Mouse (Mus musculus): ENCODE data around the gene Tmem132d. TPM values are rescaled to one million over a fixed set of nuclear protein-coding genes. Genes with fewer than 3 reads are reported as not detected.

Gene Tmem132d
- polyA plus RNA-seq, 1 experiment, result 5.8 TPM

DNA sequence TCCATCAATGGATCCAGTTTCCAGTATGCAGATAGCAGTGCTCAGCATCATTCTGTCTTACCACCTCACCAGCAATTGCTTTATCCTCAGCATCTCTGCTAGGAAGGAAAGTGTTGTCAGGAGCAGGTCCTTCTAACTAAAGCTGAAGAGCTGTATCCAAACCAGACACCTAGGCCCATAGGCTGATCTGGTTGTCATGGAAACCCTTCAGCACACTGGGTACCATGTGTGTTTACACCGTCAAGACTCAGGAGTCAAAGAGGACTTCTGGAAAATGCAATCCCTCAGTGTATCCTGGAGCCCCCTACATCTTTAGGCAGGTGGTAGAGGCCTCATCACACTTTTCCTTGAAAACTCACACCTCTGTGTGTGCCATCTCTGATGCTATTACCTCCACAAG, 513.7 kb downstream of the Tmem132d start:
- DNase-seq (ENCODE audit: low read depth), result peak; percentile 48
- TF ChIP-seq CTCF (IDR thresholded peaks at IDR 0.05; ENCODE audit: borderline replicate concordance, extremely low read depth, insufficient read depth, insufficient read length) (no peak), POLR2A (IDR thresholded peaks at IDR 0.05; ENCODE audit: borderline replicate concordance, extremely low read depth, insufficient read depth, insufficient read length, poor library complexity, severe bottlenecking) (no peak)

DNA sequence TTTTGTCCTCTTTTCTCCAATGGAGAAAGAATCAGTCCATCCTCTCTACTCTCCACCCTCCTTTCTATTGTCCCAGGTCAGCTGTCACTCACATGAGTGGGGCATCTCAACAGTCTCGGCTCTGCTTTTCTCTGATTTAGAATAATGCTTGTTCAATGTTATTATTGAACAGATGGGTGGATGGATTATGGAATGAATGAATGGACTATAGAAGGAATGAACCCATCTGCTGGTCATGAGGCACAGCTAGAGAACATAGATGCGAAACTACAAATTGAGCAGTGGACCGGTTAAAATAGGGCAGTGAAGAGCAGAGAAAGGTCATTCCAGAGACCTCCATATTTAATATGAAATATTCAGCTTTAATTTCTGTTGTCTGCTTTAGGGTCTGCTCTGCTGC, 514.5 kb downstream of the Tmem132d start:
- no peak for DNase-seq (ENCODE audit: low read depth)
- TF ChIP-seq CTCF (IDR thresholded peaks at IDR 0.05; ENCODE audit: borderline replicate concordance, extremely low read depth, insufficient read depth, insufficient read length) (no peak), POLR2A (IDR thresholded peaks at IDR 0.05; ENCODE audit: borderline replicate concordance, extremely low read depth, insufficient read depth, insufficient read length, poor library complexity, severe bottlenecking) (no peak)

DNA sequence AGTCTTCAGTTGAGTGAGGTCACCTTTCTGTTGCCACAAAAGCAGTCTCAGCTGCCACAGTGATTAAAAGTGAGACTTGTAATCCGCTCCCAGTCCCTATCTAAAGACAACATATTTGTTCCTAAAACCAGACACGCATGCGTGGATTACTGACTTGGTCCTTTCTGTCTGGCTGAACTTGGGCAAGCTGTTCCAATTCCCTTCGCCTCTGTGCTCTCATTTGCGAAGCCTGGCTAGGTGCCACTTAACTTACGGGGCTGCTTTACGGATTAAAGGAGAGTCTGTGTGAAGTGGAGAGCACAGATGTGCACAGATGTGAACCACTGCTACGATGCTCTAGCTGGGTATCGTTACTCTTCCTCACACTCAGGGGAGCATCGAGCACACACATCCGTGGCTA, 518.7 kb downstream of the Tmem132d start:
- no peak for TF ChIP-seq CTCF (IDR thresholded peaks at IDR 0.05; ENCODE audit: borderline replicate concordance, extremely low read depth, insufficient read depth, insufficient read length)
- TF ChIP-seq POLR2A (IDR thresholded peaks at IDR 0.05; ENCODE audit: borderline replicate concordance, extremely low read depth, insufficient read depth, insufficient read length, poor library complexity, severe bottlenecking), result no peak
- peak; percentile 37 for DNase-seq (ENCODE audit: low read depth)

DNA sequence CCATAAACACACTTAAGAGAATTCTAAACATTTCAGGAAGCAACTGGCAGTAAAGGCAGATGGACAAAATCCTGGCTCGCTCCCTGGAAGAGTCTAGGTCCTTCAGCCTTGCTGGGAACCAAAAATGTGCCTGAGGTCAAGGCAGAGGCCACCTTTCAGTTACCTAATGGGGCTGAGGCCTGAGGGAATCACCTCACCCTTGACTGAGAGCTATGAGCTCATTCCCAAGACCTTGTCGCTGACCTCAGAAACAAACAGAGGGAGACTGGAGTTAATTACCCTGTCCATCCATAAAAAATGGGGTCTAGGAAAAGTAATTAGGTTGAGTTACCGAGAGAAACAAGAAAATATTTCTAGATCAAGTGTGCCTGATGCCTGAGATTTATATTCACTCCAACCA, 521.3 kb downstream of the Tmem132d start:
- no peak for TF ChIP-seq POLR2A (IDR thresholded peaks at IDR 0.05; ENCODE audit: borderline replicate concordance, extremely low read depth, insufficient read depth, insufficient read length, poor library complexity, severe bottlenecking)
- no peak for TF ChIP-seq CTCF (IDR thresholded peaks at IDR 0.05; ENCODE audit: borderline replicate concordance, extremely low read depth, insufficient read depth, insufficient read length)
- DNase-seq (ENCODE audit: low read depth), result no peak

DNA sequence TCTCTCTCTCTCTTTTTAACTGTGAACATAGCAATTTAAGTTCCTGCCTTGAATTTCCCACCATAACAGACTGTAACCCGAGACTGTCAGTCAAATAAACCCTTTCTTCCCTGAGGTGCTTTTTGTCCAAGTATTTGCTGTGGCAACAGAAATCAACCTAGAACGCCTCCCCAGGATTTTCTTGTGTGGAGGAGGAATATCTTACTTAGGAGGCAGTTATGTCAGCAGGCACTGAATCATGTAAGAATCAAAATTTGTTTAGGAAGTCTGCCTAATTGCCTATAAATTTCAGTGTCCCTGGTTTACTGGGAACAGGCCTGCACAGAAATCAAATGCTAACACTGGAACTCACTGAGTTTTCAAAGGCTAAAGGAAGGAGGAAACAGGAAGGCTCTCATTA, 522.5 kb downstream of the Tmem132d start:
- no peak for DNase-seq (ENCODE audit: low read depth)
- TF ChIP-seq CTCF (IDR thresholded peaks at IDR 0.05; ENCODE audit: borderline replicate concordance, extremely low read depth, insufficient read depth, insufficient read length) (no peak), POLR2A (IDR thresholded peaks at IDR 0.05; ENCODE audit: borderline replicate concordance, extremely low read depth, insufficient read depth, insufficient read length, poor library complexity, severe bottlenecking) (no peak)

DNA sequence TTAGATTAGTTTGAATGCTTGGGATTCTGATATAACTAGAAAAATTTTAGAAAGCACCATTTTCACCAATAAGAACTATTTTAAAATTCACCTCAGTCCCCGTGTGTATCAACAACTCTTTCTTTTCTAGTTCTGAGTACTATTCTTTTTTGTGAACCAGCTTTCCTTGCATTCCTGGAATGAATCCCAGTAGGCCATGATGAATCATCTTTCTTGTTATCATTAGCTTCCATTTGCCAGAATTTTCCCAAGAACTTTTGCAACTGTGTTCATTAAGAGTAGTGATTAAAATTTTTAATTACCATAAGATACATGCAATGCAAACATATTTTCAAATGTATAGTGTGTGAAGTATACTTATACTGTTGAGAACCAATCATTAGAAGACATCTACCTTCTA, 537.7 kb downstream of the Tmem132d start:
- TF ChIP-seq CTCF (IDR thresholded peaks at IDR 0.05; ENCODE audit: borderline replicate concordance, extremely low read depth, insufficient read depth, insufficient read length), result no peak
- no peak for TF ChIP-seq POLR2A (IDR thresholded peaks at IDR 0.05; ENCODE audit: borderline replicate concordance, extremely low read depth, insufficient read depth, insufficient read length, poor library complexity, severe bottlenecking)
- DNase-seq (ENCODE audit: low read depth), result no peak

DNA sequence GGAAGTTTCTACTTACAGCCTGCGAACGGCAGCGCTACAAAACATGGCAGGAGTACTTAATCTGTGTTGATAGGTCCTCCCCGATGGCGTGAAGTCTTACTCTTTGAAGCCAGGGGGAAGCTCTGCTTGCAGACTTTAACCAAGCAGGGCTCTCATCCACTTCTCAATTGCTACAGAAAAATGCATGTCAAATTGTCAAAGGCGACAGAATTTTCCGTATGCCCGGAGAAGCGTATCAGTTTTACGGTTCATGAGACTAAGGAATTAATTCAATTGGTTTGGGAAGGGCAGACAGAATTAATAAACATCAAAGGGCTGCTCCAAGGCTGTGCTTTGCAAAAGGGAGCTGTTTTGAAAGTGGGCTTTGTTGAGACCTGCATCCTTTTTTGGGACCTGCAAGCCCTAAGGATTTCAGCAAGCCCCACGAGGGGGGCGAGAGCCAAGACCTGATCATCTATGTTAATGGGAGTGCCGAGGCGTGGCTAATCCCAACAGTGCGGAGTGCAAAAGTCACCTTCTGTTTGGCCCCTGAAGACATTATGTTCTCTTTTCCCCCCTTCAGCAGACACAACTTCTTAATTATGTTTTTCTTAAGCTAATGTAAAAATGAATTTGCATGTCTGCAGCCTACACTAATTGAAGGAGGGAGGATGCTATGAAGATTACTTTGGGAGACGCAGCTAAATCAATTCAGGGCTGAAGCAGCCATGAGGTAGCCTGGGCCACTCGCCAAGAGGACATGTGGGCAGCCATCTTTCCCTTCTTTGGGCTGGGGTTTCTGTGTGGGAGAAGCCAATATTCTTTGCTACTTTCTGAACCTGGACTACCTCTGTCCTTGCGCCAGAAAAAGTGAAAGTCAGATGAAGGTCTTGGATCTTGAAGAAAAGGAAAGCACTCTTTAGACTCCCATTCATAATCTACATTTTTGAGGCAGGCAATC, 547.0 kb downstream of the Tmem132d start:
- DNase-seq (ENCODE audit: low read depth), result peak; percentile 75
- no peak for TF ChIP-seq POLR2A (IDR thresholded peaks at IDR 0.05; ENCODE audit: borderline replicate concordance, extremely low read depth, insufficient read depth, insufficient read length, poor library complexity, severe bottlenecking)
- TF ChIP-seq CTCF (IDR thresholded peaks at IDR 0.05; ENCODE audit: borderline replicate concordance, extremely low read depth, insufficient read depth, insufficient read length), result no peak

DNA sequence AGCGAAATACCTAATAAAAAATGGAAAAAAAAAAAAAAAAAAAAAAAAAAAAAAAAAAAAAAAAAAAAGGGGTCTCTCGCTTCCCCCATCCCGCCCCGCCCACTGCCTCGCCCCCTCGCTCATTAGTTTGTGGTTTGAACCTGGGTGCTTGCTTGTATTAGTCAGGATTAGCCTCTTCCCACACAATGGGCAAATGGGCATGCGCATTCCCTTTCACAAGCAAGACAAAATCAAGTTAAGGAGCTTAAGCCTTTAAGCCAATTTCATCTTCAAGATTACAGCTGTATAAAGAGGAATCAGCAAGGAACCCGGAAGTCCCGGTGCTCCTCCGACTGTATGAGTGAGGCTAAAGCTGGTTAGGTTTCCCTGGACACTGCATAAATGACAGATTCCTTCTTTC, 549.9 kb downstream of the Tmem132d start:
- peak; percentile 44 for DNase-seq (ENCODE audit: low read depth)
- TF ChIP-seq CTCF (IDR thresholded peaks at IDR 0.05; ENCODE audit: borderline replicate concordance, extremely low read depth, insufficient read depth, insufficient read length) (no peak), POLR2A (IDR thresholded peaks at IDR 0.05; ENCODE audit: borderline replicate concordance, extremely low read depth, insufficient read depth, insufficient read length, poor library complexity, severe bottlenecking) (no peak)

DNA sequence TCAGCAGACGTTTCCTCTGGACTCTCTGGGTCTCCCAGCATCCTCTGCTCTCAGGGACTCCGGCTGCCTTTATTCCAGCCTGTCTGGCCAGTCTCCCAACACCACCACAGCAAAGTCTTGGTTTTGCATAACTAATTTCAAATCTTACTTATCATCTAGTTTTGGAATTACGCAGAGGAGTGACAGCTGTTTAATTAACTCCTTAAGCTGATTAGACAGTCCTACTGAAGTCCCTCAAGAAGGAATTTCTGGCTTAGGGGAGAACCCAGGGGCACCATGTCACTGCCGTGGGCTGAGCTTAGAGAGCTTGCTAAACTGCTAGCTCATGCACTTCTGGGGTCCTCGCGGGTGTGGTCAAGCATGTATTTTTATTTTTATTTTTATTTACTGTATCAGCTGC, 558.4 kb downstream of the Tmem132d start:
- TF ChIP-seq CTCF (IDR thresholded peaks at IDR 0.05; ENCODE audit: borderline replicate concordance, extremely low read depth, insufficient read depth, insufficient read length) (no peak), POLR2A (IDR thresholded peaks at IDR 0.05; ENCODE audit: borderline replicate concordance, extremely low read depth, insufficient read depth, insufficient read length, poor library complexity, severe bottlenecking) (no peak)
- no peak for DNase-seq (ENCODE audit: low read depth)

DNA sequence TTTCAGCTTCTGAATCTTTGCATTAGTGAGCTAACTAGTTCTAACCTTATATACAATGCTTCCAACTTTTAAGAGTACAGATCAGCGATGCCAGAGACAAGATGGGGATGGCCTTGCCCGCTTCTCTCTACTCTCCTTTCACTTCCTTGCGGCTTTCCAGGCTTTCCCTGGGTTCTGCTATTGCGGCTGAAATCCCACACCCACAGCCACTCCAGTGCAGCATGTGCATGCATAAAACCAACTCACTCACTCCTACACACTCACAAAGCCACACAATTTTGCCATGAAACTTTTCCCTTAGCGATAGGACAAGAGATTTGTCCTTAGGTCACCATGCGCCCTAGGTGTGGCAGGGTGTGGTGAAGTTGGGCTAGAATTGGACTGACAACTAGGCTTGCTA, 567.7 kb downstream of the Tmem132d start:
- no peak for TF ChIP-seq POLR2A (IDR thresholded peaks at IDR 0.05; ENCODE audit: borderline replicate concordance, extremely low read depth, insufficient read depth, insufficient read length, poor library complexity, severe bottlenecking)
- no peak for TF ChIP-seq CTCF (IDR thresholded peaks at IDR 0.05; ENCODE audit: borderline replicate concordance, extremely low read depth, insufficient read depth, insufficient read length)
- no peak for DNase-seq (ENCODE audit: low read depth)

DNA sequence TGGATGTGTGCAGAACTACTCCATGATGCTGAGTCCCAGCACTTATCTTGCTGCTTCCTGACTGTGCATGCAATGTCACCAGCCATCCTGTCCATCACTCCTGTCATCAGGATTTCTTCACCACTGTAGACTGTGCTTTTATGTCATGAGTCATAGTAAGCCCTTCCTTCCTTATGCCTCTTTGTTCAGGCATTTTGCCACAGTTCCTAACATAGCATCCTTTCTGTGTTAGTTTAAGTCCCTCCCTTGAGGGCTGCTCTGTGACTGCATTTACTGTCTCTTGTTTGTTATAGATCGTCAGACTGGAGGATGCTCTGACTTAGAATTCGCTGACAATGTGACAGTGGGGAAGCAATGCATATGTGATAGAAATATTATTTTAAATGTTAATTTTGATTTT, 573.2 kb downstream of the Tmem132d start:
- DNase-seq (ENCODE audit: low read depth), result no peak
- no peak for TF ChIP-seq POLR2A (IDR thresholded peaks at IDR 0.05; ENCODE audit: borderline replicate concordance, extremely low read depth, insufficient read depth, insufficient read length, poor library complexity, severe bottlenecking)
- no peak for TF ChIP-seq CTCF (IDR thresholded peaks at IDR 0.05; ENCODE audit: borderline replicate concordance, extremely low read depth, insufficient read depth, insufficient read length)

DNA sequence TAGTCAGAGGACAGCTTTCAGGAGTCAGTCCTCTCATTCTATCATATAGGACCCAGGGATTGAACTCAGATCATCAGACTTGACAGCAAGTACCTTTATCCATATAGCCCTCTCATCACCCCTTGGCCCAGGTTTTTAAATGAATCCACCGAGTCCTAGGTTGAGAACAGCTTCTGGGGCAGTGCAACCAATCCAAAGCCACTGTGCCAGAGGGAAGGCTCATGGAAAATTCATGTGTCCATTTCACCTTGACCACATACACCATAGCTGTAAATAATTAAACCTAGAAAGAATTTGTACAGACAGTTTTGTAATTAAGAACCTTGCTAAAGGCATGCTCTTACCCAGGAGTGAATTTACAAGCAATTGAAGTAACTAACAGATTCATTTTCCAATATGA, 580.6 kb downstream of the Tmem132d start:
- TF ChIP-seq CTCF (IDR thresholded peaks at IDR 0.05; ENCODE audit: borderline replicate concordance, extremely low read depth, insufficient read depth, insufficient read length), result no peak
- TF ChIP-seq POLR2A (IDR thresholded peaks at IDR 0.05; ENCODE audit: borderline replicate concordance, extremely low read depth, insufficient read depth, insufficient read length, poor library complexity, severe bottlenecking), result no peak
- no peak for DNase-seq (ENCODE audit: low read depth)
